Mouse (Mus musculus): ENCODE measurements around the gene Fam172a.

Fam172a gene

DNA sequence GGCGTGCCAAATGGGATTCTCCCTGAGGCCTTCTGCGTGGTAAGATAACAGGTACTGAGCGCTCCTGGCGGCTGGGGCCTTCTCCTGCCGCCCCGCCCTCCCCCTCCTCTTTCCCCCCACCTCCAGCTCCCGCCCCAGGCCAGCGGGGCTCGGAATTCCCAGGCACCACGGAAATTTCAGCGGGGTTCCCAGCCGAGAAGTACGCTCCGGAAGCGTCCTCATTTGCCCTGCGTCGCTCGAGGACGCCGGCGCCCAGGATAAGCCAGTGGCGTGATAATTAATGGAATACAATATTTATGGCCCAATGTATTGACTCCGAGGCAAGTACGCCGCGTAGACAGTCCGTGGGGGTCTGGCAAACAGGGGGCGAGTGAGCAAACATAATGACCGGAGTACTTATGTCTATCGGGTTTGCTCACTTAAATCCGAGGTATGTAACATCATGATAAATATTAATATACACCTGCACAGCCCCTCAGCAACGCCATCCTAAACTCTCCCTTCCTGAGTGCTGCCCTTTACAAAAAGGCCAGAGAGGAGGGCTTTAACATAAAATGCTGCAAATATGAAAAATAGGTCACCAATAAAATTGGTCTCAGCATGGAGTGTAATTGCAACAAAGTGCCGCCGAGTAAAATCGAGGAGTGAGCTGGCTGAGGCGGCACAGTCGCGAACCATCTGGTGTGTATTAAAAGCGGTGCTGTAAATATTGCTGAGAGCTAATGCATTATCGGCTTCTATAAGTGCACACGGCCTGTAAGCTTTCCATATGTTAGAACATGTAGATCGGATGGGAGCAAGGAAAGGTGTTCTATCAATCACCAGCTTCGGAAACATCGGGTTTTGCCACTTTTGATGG is 479.5 kb downstream of the Fam172a start:
- no peak for DNase-seq

DNA sequence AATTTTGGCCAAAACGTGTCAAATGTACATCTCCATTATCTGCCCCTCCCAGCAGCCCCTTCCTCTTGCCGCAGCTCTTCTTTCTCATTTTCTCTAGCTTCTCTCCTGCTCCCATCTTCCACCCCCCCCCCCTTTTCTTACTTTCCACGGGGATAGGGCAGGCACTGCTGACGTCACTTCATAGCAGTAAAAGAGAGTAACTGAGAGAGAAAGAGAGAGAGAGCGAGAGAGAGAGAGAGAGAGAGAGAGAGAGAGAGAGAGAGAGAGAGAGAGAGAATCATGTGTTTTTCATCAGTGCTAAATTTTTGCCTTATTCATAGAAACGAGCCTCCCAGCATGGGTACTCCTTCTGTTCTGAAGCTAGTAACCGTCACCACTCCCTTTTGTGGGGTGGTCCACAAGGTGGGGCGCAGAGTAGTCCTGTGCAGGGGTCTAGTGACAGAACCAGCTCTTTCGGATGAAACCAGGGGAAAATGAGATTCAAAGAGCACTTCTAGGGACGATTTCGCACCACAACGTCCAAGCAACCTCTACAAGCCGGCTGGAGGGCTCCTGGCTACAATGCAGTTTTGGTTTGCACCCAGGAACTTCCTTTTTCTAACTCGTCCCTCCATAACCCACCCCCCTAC is 480.2 kb downstream of the Fam172a start:
- DNase-seq = no peak

GRCm38 (mm10) chr13:78183004-78183403 is 481.2 kb downstream of the Fam172a start:
- DNase-seq = no peak

DNA sequence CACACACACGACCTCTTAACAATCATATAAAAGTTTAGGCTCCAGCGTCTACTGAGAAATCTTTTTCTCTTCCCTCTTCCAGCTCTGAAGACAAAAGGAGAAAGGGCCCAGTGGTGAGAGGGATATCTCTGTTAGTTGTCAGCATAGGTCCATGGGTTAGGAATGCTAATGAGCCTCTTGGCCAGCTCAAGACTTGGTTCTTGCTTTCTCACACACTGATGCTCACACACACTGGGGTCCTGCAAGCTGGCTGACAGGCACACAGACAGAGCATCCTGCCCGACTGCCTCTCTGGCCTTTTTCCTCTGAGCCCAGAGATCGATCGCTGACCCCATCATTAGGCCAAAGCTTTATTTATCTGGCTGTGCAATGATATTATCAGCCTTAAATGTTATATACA is 482.2 kb downstream of the Fam172a start:
- no peak for DNase-seq

GRCm38 (mm10) chr13:78184786-78185466 is 483.1 kb downstream of the Fam172a start:
- no peak for DNase-seq

GRCm38 (mm10) chr13:78186340-78186946 is 484.6 kb downstream of the Fam172a start:
- DNase-seq = no peak

- no peak for DNase-seq
These were observed 486.0 kb downstream of the Fam172a start for GRCm38 (mm10) chr13:78187833-78188232.

DNA sequence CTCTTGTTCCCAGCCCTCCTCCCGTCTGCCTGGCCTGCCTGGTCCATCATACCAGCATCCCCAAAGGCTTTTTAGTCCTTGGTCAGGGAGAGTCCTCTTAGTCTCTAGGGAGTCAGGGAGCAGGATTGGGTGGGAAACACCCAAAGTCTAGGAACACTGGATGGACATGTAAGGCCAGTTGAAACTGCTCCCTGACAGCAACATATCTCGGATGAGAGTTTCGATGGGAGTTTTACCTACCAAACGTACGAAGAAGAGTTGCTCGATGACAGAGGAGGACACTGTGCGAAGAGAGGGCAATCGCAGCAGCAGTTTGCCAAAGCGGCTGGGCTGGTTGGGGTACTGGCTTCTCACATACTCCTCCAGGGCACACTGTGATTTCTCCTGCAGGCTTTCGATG is 487.8 kb downstream of the Fam172a start:
- no peak for DNase-seq

DNA sequence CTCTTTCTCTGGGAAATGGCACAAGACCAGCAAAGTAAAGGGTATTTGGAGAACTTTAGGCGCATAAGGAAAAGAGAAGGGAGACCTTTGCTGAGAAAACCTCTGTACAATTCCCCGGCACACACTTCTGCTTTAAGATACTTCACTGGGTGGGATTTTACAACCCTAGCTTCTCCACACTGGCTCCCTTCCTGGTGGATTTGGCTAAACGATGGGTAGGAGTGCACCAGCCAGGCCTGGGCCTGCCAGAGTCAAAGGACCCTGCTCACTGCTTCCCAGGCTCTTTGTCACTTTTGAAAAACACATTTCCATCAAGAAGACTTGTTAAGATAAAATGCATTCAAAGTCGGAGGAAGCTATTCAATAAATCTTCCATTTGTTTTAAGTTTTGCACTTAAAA is 491.4 kb downstream of the Fam172a start:
- no peak for DNase-seq

DNA sequence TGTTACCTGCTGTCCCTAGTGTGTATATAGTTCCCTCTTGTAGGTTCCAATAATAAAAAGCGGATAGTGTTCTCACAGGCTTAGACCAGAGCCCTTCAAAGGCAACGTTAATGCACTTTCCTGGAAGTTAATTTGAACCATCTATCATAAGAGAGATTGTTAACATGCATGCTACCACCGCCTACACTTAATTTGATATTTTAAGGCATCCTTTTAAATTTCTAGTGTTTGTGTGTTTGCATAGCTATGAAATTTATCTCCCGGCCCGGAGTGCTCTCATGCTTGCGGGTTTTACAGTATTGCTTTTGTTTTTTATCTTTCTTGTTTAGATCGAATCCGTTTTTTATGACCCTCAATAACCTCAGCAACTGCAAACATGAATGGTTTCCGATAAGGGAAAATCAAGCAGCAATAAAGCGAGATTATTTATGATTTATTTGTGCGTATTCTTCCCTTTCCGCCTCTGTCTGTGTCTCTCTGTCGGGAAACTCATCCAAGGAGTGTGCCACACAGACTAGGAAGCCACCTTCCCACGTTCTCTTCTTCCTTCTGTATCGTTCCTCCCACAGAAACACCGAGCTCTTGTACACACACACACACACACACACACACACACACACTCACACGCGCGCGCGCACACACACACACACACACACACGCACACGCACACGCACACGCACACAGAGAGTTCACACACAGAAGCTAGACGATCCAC is 492.5 kb downstream of the Fam172a start:
- DNase-seq = no peak

- DNase-seq = no peak
These were observed 493.2 kb downstream of the Fam172a start for GRCm38 (mm10) chr13:78194850-78195600.

GRCm38 (mm10) chr13:78195601-78196115 is 493.8 kb downstream of the Fam172a start:
- DNase-seq = no peak

DNA sequence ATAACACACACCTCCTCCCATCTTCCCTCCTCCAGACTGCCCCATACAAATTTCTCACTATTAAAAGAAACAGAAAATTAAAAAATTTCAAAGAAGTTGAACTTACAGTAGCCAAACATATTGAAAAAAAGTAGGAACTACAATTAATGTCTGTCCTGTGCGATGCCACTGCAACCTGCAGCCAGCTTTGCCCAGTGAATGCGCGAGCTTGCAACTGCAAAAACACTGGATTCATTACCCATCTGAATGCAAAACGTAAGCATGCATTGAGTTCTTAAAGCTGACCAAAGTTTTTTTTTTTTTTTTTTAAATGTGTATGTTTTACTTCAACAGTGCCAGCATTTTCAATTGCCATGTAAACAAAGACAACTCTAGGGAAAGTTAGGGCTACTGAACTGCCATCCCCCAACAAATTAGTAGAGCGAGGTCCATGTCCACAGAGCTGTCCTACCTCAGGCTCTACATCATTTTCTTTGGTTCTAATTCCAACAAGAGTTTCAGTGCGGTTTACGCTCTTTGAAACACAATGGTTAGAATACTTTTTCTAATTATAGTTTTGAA is 494.5 kb downstream of the Fam172a start:
- no peak for DNase-seq

DNA sequence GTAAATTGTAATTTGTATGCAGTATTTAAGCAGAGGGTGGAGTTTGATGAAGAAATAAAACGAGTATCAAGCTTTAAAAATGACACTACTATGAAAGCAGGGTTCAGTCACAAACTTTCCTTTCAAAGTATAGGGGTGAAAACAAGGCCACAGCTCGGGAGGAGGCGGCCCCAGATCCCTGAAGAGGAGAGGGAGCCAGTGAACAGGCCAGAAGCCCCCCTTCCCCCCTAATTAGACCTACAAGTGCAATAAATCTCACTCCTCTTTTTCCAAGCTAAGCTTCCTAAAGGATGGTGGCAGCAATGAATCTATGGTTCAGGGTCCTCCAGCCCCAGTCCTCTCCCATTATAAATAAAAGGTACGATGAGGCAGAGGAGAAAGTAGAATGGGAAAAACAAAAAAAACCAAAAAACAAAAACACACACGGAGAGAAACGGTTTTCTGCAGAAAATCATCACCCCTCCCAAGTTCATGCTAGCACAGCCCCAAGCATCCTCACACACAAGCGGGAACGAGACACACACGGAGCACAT is 495.5 kb downstream of the Fam172a start:
- no peak for DNase-seq

DNA sequence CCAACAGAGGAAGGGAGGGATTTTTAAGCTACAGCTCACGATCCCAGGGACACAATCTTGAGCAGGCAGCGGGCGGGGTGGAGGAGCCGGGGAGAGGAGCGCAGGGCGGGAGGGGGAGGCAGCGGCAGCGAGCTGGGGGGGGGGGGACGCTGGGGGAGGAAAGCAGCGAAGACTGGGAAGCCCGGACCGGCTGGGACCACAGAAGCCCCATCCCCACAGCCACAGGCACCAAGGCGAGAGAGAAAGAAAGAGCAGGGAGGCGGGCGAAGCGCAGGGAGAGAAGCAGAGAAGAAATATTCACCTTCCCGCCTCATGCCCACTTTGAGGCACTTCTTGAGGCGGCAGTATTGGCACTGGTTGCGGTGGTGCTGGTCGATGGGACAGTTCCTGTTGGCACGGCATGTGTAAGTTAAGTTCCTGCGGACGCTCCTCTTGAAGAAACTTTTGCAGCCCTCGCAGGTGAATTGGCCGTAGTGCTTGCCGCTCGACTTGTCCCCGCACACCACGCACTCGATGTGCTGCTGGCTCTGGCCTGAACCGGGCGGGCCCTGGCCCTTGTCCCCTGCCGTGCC is 496.1 kb downstream of the Fam172a start:
- no peak for DNase-seq

- DNase-seq = no peak
These were observed 496.6 kb downstream of the Fam172a start for GRCm38 (mm10) chr13:78198391-78198870.

- peak; percentile 27 for DNase-seq
These were observed 497.2 kb downstream of the Fam172a start for GRCm38 (mm10) chr13:78198871-78199641.

- DNase-seq = no peak
These were observed 497.9 kb downstream of the Fam172a start, which contains the start of gene Nr2f1 for GRCm38 (mm10) chr13:78199642-78200160. TSS of gene Nr2f1 (minus strand) at chr13:78199757.

- no peak for DNase-seq
These were observed 498.6 kb downstream of the Fam172a start for GRCm38 (mm10) chr13:78200407-78200806.
